Mouse (Mus musculus): Measurements from ENCODE around the gene Lpp. TPM values are rescaled to one million over a fixed set of nuclear protein-coding genes. Genes with fewer than 3 reads are reported as not detected.

Gene Lpp
- polyA plus RNA-seq, 1 experiment from 2014 or later = 65.1 TPM

DNA sequence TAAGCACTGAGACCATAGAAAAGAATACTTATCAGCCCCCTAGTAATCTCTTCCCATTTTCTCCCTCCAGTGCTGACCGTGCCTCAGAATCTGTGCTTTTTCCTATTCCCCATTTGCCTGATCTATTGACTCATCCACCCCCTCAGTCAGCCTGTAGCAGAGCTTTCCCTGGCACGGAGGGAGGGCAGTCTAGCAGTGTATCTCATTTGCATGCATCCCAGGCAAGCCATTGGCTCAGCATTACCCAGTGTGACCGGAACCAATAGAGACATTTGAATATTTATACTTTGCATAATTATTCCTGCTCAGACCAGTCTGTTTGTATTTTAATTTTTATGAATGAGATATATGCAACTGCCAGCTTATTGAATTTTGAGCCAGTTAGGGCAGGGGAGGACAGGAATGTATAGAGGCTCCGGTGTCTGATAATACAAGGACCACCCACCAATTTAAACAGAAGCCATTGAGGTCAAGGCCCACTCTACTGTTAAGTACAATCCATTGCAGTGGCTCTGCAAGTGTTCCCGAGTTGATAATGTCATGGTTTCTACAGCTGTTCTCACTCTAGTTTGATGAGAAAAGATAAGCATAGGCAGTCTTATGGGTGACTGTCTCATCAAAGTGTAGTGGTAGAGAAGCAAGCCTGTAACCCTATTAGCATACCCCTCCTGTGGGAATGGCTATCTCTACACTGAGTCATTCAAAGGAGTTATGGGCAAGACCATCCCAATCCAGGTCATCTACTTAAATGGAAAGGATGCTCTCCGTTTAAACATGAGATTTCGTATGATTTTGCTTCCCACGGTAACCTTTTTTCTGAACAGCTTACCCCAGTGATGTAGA, 385.3 kb downstream of the Lpp start:
- DNase-seq (ENCODE audit: low spot score) = no peak
- no peaks in the 10 kb centered on the region for H3K9me3 ChIP-seq
- H3K36me3 ChIP-seq = no peaks in the 10 kb centered on the region
- no peak overlapping the region for H3K4me3 ChIP-seq
- H3K27ac ChIP-seq = no peak overlapping the region
- WGBS = 73% methylated on average over 8 of the region's 8 CpGs
- H3K27me3 ChIP-seq (ENCODE audit: insufficient read depth, poor library complexity, severe bottlenecking) = no peaks in the 10 kb centered on the region
- H3K4me1 ChIP-seq = 0 out of 2 replicates have a peak, but pooled peaks cover 9% of the 10 kb centered on the region

DNA sequence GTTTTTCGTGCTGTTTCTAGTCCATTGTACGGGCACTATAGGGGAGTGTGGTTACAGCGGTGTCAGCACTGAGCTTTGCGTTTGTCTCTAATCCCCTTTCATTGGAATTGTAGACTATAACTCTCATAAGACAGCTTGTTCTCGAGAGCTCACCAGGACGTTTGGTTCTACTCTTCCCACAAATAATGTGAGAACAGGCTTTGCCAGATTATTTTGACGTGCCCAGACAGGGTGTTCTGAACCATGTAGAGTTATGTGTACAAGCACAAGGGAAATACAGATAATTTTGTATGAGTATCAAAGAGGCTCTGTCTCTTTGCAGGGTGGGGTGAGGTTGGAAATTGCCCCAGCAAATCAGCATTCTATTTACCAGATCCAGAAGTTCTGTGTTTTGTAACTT, 387.2 kb downstream of the Lpp start:
- H3K4me3 ChIP-seq = no peak overlapping the region
- DNase-seq (ENCODE audit: low spot score) = no peak
- no peak overlapping the region for H3K27ac ChIP-seq
- H3K4me1 ChIP-seq = 0 out of 2 replicates have a peak, but pooled peaks cover 9% of the 10 kb centered on the region
- WGBS = 80% methylated on average over 7 of the region's 7 CpGs
- no peaks in the 10 kb centered on the region for H3K27me3 ChIP-seq (ENCODE audit: insufficient read depth, poor library complexity, severe bottlenecking)
- no peaks in the 10 kb centered on the region for H3K9me3 ChIP-seq
- H3K36me3 ChIP-seq = no peaks in the 10 kb centered on the region

DNA sequence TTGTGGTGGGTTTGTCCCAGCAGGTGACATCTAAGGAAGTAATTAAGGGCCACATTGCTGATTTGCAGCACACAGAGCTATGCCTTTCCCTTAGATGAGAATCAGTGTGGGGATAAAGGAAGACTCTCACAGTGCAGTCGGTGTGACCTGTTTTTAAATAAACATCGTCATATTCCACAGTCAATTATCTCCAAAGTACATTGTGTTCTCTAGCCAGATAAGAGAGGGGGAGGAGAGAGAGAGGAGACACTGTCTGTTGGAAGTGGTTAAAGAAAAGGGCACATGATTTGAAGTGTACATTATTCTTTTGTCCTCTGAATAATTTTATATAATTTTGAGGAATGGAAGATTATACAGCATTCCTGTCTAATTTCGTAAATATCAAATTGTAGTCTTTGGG, 388.6 kb downstream of the Lpp start:
- no peak for DNase-seq (ENCODE audit: low spot score)
- Histone ChIP-seq H3K27ac (no peak overlapping the region), H3K4me1 (0 out of 2 replicates have a peak, but pooled peaks cover 9% of the 10 kb centered on the region), H3K27me3 (ENCODE audit: insufficient read depth, poor library complexity, severe bottlenecking) (no peaks in the 10 kb centered on the region), H3K9me3 (no peaks in the 10 kb centered on the region), H3K4me3 (no peak overlapping the region), H3K36me3 (no peaks in the 10 kb centered on the region)
- WGBS = 69% methylated on average over 3 of the region's 3 CpGs

DNA sequence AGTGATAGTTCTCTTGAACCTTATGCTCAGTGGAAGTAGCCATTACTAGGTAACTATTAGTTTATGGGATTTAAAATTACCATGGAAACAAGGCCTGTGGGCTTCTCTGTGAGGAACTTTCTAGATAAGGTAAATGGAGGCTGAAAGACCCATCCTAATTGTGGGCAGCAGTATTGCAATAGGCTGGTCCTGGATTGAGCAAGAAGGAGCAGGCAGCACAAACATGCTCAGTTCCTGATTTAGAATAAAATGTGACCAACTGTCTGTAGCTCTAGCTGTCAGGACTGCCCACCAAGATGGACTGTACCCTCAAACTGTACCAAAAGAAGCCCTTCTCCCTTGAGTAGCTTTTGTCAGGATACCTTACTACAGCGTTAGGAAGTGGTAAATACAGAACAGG, 392.3 kb downstream of the Lpp start:
- H3K27me3 ChIP-seq (ENCODE audit: insufficient read depth, poor library complexity, severe bottlenecking) = no peaks in the 10 kb centered on the region
- 0 out of 2 replicates have a peak, but pooled peaks cover 3% of the 10 kb centered on the region for H3K4me1 ChIP-seq
- H3K27ac ChIP-seq = no peak overlapping the region
- 90% methylated on average over 1 of the region's 1 CpGs for WGBS
- no peak for DNase-seq (ENCODE audit: low spot score)
- H3K4me3 ChIP-seq = no peak overlapping the region
- H3K36me3 ChIP-seq = no peaks in the 10 kb centered on the region
- H3K9me3 ChIP-seq = no peaks in the 10 kb centered on the region

DNA sequence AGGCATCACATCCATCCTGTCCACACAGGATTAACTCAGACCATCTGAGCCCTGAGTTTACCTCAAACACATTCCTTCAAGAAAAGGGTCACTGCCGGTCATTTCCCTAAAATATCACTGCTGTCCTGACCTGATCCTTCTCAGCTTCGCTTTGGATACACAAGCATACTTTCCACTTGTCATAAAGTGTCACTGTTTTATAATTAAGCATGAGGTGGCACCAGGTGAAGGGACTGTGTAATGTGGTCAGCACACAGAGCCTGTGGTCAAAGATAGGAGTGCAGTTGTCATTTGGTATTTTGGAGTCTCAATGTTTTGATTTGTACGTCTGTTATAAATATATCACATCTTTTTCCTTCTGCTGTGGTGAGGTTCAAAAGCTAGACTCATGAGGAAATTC, 395.7 kb downstream of the Lpp start:
- Histone ChIP-seq H3K27ac (no peak overlapping the region), H3K4me3 (no peak overlapping the region), H3K36me3 (no peaks in the 10 kb centered on the region), H3K27me3 (ENCODE audit: insufficient read depth, poor library complexity, severe bottlenecking) (no peaks in the 10 kb centered on the region), H3K4me1 (no peaks in the 10 kb centered on the region), H3K9me3 (no peaks in the 10 kb centered on the region)
- no peak for DNase-seq (ENCODE audit: low spot score)
- WGBS = 74% methylated on average over 3 of the region's 3 CpGs

DNA sequence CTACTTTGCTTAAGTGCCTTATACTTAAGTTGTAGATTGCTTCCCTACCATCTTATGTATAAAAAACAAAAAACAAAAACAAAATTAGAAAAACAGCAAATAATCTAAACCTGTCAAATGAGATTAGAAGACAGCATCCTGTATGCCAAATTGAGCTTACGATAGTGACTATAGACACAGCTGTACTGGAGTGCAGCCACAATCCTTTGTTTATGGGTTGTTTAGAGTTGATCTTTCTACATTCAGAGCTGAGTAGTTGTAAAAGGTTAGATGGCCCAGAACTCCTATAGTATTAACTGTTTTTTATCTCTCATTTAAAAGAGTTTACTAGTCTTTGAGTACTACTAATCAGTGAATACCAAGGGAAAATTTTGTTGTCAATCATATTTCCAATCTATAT, 398.1 kb downstream of the Lpp start:
- no peak for DNase-seq (ENCODE audit: low spot score)
- no peaks in the 10 kb centered on the region for H3K27me3 ChIP-seq (ENCODE audit: insufficient read depth, poor library complexity, severe bottlenecking)
- H3K27ac ChIP-seq = no peak overlapping the region
- no peaks in the 10 kb centered on the region for H3K36me3 ChIP-seq
- H3K9me3 ChIP-seq = no peaks in the 10 kb centered on the region
- WGBS = 96% methylated on average over 1 of the region's 1 CpGs
- H3K4me1 ChIP-seq = no peaks in the 10 kb centered on the region
- H3K4me3 ChIP-seq = no peak overlapping the region

DNA sequence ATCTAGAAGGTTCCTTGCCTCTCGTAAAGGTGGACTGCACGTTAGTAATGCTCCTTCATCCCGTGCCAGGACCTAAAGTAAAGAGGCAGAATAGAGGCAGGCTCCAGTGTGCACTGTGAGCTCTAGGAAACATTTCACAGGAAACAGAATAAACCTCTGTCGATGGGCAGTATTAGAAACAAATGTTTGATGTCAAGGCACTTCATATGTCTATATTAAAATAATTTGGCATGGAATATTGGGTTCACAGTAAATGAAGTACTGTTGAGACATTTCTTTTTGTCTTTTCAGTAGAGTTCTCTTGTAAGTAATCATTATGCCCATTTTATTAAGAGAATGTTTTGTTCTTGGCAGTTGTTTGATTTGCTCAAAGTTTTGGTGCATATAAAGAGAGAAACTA, 398.7 kb downstream of the Lpp start:
- Histone ChIP-seq H3K36me3 (no peaks in the 10 kb centered on the region), H3K9me3 (no peaks in the 10 kb centered on the region), H3K4me1 (no peaks in the 10 kb centered on the region), H3K27ac (no peak overlapping the region), H3K27me3 (ENCODE audit: insufficient read depth, poor library complexity, severe bottlenecking) (no peaks in the 10 kb centered on the region), H3K4me3 (no peak overlapping the region)
- no peak for DNase-seq (ENCODE audit: low spot score)
- WGBS = 94% methylated on average over 4 of the region's 4 CpGs

DNA sequence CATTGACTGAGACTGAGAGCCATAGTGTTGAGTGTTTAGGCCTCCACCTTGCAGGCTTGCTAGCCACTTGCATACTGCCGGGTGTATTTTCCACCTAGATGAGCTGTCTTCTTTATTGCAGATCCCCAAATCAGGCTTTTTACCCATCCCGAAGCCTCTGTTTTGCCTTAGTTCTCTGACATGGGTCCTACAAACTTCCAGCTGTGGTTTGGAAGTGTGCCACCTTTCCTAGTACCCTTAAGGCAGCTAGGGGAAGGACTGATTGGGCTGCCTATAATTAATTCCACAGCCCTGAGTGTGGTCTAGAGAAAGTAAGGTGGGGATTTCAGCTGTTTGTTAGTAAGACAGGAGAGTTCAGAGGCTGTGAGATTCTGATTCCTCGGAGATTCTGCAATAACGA, 399.5 kb downstream of the Lpp start:
- DNase-seq (ENCODE audit: low spot score) = no peak
- Histone ChIP-seq H3K4me3 (no peak overlapping the region), H3K4me1 (no peaks in the 10 kb centered on the region), H3K27ac (no peak overlapping the region), H3K9me3 (no peaks in the 10 kb centered on the region), H3K36me3 (no peaks in the 10 kb centered on the region), H3K27me3 (ENCODE audit: insufficient read depth, poor library complexity, severe bottlenecking) (no peaks in the 10 kb centered on the region)
- 94% methylated on average over 4 of the region's 4 CpGs for WGBS

DNA sequence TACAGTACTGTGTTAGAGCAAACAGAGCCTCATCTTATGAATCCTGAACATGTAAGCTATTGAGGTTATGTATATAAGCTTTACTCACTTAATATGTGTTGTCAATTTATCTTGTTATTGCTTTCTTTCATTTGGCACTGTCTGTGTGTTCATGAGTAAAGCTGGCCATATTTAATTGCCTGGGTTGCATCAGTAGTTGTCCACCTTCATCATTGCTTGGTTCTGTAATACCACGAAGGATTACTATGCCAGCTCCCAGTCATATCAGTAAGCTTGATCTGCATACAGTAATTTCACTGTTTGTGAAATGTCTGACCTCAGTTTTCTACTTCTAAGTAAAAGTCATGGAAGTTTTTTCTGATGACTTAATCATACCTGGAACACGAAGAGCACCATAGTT, 401.4 kb downstream of the Lpp start:
- Histone ChIP-seq H3K27ac (no peak overlapping the region), H3K36me3 (no peaks in the 10 kb centered on the region), H3K9me3 (no peaks in the 10 kb centered on the region), H3K4me3 (no peak overlapping the region), H3K4me1 (no peaks in the 10 kb centered on the region), H3K27me3 (ENCODE audit: insufficient read depth, poor library complexity, severe bottlenecking) (no peaks in the 10 kb centered on the region)
- DNase-seq (ENCODE audit: low spot score) = no peak
- WGBS = 78% methylated on average over 2 of the region's 2 CpGs

DNA sequence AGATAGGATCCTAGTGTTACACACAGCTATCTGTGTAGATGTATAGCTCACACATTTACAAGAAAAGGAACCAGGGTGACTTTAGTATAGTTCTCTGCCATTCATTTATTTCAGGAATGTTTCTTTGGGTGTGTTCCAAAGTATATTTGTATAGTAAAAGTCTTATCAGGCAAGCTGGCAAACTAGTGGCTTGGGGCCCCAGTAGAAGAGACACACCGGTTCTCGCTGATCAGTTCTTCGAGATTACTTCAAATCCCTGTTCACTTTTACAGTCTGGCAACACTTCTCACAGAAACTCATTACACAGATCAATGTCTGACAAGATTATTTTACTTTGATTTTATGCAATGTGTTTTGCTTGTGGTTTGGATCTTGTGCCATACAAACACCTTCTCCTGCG, 408.0 kb downstream of the Lpp start:
- WGBS = 77% methylated on average over 4 of the region's 4 CpGs
- H3K36me3 ChIP-seq = no peaks in the 10 kb centered on the region
- DNase-seq (ENCODE audit: low spot score) = no peak
- no peak overlapping the region for H3K27ac ChIP-seq
- H3K9me3 ChIP-seq = no peaks in the 10 kb centered on the region
- H3K27me3 ChIP-seq (ENCODE audit: insufficient read depth, poor library complexity, severe bottlenecking) = no peaks in the 10 kb centered on the region
- H3K4me3 ChIP-seq = no peak overlapping the region
- no peaks in the 10 kb centered on the region; the same call in 1 of the 2 replicates for H3K4me1 ChIP-seq

DNA sequence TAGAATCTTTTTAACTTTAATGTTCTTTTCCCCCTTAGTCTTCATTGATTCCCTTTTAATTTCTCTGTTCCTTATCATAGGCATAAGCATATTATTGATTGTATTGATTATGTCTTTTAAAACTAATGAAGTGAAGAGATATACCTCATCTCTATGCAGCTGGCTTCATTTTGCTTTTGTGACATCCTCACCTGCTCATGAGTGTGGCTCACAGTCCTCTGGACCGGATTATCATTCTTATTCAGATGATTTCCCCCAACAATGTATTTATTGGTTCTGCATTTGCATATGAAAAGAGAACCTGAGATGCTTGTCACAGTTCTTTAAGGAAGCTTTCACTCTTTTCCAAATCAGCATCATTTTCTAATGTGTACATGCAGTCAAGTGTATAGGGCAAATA, 408.5 kb downstream of the Lpp start:
- H3K9me3 ChIP-seq = no peaks in the 10 kb centered on the region
- WGBS = 83% methylated on average over 1 of the region's 1 CpGs

DNA sequence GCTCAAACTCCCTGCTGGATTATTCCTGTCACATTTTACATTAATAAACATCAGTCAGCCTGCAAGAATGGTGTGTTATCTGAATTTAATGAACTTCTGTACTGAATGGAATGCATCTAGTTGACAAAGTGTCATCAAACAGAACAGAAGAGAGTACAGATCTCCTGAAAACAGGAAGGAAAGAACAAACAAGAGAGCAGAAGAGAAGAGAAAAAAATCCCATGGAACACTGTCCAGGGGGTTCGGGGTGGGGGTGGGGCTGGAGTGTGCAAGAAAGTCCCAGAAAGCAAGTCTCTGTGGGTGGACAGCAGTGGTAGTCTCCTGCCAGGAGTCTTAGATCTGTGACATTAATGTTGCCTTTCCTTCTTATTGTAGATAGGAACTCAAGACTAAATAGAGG, 412.8 kb downstream of the Lpp start:
- no peaks in the 10 kb centered on the region for H3K9me3 ChIP-seq
- no peaks in the 10 kb centered on the region; the same call in 1 of the 2 replicates for H3K4me1 ChIP-seq
- H3K36me3 ChIP-seq = no peaks in the 10 kb centered on the region
- H3K4me3 ChIP-seq = no peak overlapping the region
- DNase-seq (ENCODE audit: low spot score) = no peak
- no peak overlapping the region for H3K27ac ChIP-seq
- WGBS = 95% methylated on average over 1 of the region's 1 CpGs
- no peaks in the 10 kb centered on the region for H3K27me3 ChIP-seq (ENCODE audit: insufficient read depth, poor library complexity, severe bottlenecking)

More for the DNA sequence above, 408.5 kb downstream of the Lpp start:
- no peaks in the 10 kb centered on the region for H3K36me3 ChIP-seq
- no peak overlapping the region for H3K27ac ChIP-seq
- no peak overlapping the region for H3K4me3 ChIP-seq
- no peaks in the 10 kb centered on the region for H3K27me3 ChIP-seq (ENCODE audit: insufficient read depth, poor library complexity, severe bottlenecking)
- DNase-seq (ENCODE audit: low spot score) = no peak
- no peaks in the 10 kb centered on the region; the same call in 1 of the 2 replicates for H3K4me1 ChIP-seq

DNA sequence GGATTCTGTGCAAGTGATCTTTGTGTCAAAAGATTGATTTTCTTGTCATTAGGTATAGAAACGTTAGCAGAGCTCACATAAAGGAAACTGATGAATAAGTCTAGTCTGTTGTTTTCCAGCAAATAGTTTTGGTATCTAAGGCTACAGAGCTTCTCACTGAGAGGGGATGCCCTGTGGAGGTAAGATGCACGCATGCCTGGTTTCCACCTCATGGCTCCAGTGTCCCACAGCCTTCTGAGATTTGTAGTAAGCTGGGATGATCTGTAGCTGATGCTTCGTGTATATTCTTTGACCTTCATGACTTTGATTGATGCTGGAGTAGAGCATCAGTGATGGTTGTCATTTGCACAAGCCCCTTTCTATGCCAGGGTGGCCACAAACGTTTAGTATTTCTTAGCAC, 414.3 kb downstream of the Lpp start:
- no peaks in the 10 kb centered on the region for H3K36me3 ChIP-seq
- H3K27ac ChIP-seq = no peak overlapping the region
- no peaks in the 10 kb centered on the region for H3K9me3 ChIP-seq
- no peaks in the 10 kb centered on the region for H3K4me1 ChIP-seq
- no peaks in the 10 kb centered on the region for H3K27me3 ChIP-seq (ENCODE audit: insufficient read depth, poor library complexity, severe bottlenecking)
- no peak overlapping the region for H3K4me3 ChIP-seq
- DNase-seq (ENCODE audit: low spot score) = no peak
- WGBS = 80% methylated on average over 4 of the region's 4 CpGs

DNA sequence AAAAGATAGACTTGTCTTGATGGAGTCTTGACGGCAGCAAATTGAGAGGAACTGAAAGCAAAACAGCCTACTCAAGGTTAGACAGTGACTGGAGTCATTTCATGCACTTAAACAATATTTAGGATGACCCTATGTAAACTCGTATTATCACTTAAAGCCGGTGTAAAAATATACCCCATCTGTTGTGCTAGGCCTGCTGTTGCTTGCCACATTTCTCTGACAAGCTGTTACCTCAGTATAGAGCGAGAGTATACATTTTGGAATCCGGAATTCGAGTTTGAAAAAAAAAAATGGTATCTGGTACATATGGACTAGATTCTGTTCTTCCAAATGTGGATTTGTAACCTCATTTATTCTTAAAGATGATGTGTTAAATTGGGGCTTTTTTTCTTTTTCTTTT, 416.5 kb downstream of the Lpp start:
- no peak overlapping the region for H3K4me3 ChIP-seq

More for the DNA sequence above, 416.5 kb downstream of the Lpp start:
- 83% methylated on average over 6 of the region's 6 CpGs for WGBS
- H3K9me3 ChIP-seq = no peaks in the 10 kb centered on the region
- H3K27ac ChIP-seq = no peak overlapping the region
- DNase-seq (ENCODE audit: low spot score) = no peak
- no peaks in the 10 kb centered on the region for H3K27me3 ChIP-seq (ENCODE audit: insufficient read depth, poor library complexity, severe bottlenecking)
- no peaks in the 10 kb centered on the region for H3K36me3 ChIP-seq
- no peaks in the 10 kb centered on the region for H3K4me1 ChIP-seq
